Comparison of ENCODE assay signal across 17 mouse cellular contexts in genomic region chr3:38650176-38650575, GRCm38 (mm10).
"Had no signal": no experiment of that assay in that cellular context is flagged by ENCODE, and none has a peak within 500 bp of the region (broad histone marks: within the 10 kb centered on the region; RNA-seq: fewer than 3 reads in every experiment).

No protein-coding gene starts in this region.

- H3K4me3 ChIP-seq: neural tube, embryonic 12.5 days; neural tube, embryonic 13.5 days; neural tube, embryonic 15.5 days; stomach, embryonic 15.5 days had no signal

- DNase-seq: retina, postnatal 1 day; right cerebral cortex, adult 18-20 months; right cerebral cortex, postnatal 14 days; right cerebral cortex, postnatal 25 days; right cerebral cortex, postnatal 4 days; spleen, adult 18-20 months; thymus, adult 18-20 months; thymus, adult 2 months; thymus, postnatal 14 days; thymus, postnatal 25 days; thymus, postnatal 36 days; thymus, postnatal 4 days had no signal

- H3K4me1 ChIP-seq: neural tube, embryonic 12.5 days had no signal

- H3K27ac ChIP-seq: neural tube, embryonic 12.5 days; neural tube, embryonic 13.5 days; neural tube, embryonic 15.5 days; stomach, embryonic 15.5 days; stomach, postnatal 0 days had no signal

- H3K27me3 ChIP-seq: neural tube, embryonic 12.5 days; neural tube, embryonic 13.5 days; neural tube, embryonic 15.5 days; stomach, embryonic 15.5 days had no signal

- H3K9ac ChIP-seq: neural tube, embryonic 12.5 days; neural tube, embryonic 13.5 days; neural tube, embryonic 15.5 days; stomach, embryonic 15.5 days had no signal

- H3K36me3 ChIP-seq: neural tube, embryonic 12.5 days; neural tube, embryonic 13.5 days; neural tube, embryonic 15.5 days; stomach, embryonic 15.5 days had no signal
